Comparison of ENCODE assay signal across 8 mouse cellular contexts in the genomic region with DNA sequence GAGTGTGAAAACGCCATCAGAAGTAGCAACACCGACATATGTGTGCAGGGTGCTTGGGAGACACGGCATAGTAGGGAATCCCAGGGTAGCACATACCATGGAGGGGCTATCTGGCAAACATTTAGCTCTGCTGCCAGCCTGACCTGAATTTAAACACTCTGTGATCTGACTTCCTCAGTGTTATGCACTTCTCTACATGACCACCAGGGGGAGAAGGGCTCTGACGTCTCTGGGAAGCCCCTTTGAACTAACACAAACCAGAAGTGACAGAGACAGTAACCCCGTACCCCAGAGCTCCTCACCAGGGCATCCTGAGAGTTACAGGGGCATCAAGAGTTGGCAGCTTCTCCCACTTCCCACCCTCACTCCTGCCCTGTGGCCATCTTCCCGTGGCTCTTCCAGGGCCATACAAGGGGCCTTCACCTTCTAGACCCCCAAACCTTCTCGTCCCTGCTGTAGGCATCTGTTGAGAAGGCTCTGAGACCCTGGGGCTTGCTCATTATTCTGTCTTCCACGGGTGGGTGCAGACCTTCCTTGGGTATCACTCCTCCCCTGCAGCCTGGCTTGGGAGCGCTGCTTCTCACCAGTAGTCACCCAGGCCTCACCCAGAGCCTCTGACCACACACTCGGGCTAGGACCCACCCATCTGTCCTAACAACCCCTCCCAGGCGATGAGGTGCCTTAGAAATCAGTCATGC. TPM values are rescaled to one million over a fixed set of nuclear protein-coding genes. Genes with fewer than 3 reads are reported as not detected.
DNase-seq lines count a peak whose midpoint lies in the region; ATAC-seq and TF ChIP-seq lines count a peak whose summit lies in the region.

No protein-coding gene starts in this region.

- no peaks in the 10 kb centered on the region for H3K4me1 ChIP-seq in spleen, adult 2 months (ENCODE audit: control insufficient read depth, insufficient read depth, insufficient read length)
- no peaks in the 10 kb centered on the region; the same call in 1 of the 2 replicates for H3K4me1 ChIP-seq in forebrain, embryonic 11.5 days (replicated peaks; ENCODE audit: control insufficient read depth, insufficient read depth, low read length)
- no peaks in the 10 kb centered on the region; the same call in 1 of the 2 replicates for H3K4me1 ChIP-seq in limb, embryonic 11.5 days (ENCODE audit: control insufficient read depth, insufficient read depth, low read length)
- 0 out of 2 replicates have a peak, but pooled peaks cover 2% of the 10 kb centered on the region for H3K4me1 ChIP-seq in neural tube, embryonic 14.5 days (ENCODE audit: control insufficient read depth, insufficient read depth, low read length)

- DNase-seq in adrenal gland, postnatal 14 days: peak; percentile 65
- DNase-seq in adrenal gland, postnatal 4 days (ENCODE audit: low spot score in 2 of 2): no peak
- peak; percentile 18 to 34 for DNase-seq in spleen, adult 2 months (ENCODE audit: low read depth in 1 of 2, low spot score in 2 of 2)
- DNase-seq in spleen, adult 12 weeks (ENCODE audit: low spot score): no peak
- peak; percentile 74 for DNase-seq in forebrain, embryonic 11.5 days (ENCODE audit: low spot score)
- peak; percentile 68 for DNase-seq in limb, embryonic 11.5 days (ENCODE audit: low spot score)
- no peak for DNase-seq in right cerebral cortex, postnatal 36 days (ENCODE audit: low spot score in 2 of 2)

- no peak for TF ChIP-seq POLR2A in spleen, adult 2 months (IDR thresholded peaks at IDR 0.05; ENCODE audit: low read depth, low read length)

- no peaks in the 10 kb centered on the region for H3K9me3 ChIP-seq in forebrain, embryonic 11.5 days (ENCODE audit: control insufficient read depth, low read length)
- no peaks in the 10 kb centered on the region for H3K9me3 ChIP-seq in limb, embryonic 11.5 days (ENCODE audit: control insufficient read depth, low read length)
- no peaks in the 10 kb centered on the region for H3K9me3 ChIP-seq in neural tube, embryonic 14.5 days (ENCODE audit: control insufficient read depth, low read length)

- no peak overlapping the region for H3K9ac ChIP-seq in forebrain, embryonic 11.5 days (ENCODE audit: low read length)
- H3K9ac ChIP-seq in limb, embryonic 11.5 days (ENCODE audit: low read length): no peak overlapping the region
- H3K9ac ChIP-seq in neural tube, embryonic 14.5 days (replicated peaks; ENCODE audit: low read depth, low read length): no peak overlapping the region

- 51% methylated on average over 11 of the region's 11 CpGs for WGBS in spleen, adult 2 months
- 43% methylated on average over 11 of the region's 11 CpGs for WGBS in forebrain, embryonic 11.5 days
- 48% methylated on average over 11 of the region's 11 CpGs for WGBS in limb, embryonic 11.5 days
- 44% methylated on average over 11 of the region's 11 CpGs for WGBS in neural tube, embryonic 14.5 days

- H3K4me2 ChIP-seq in forebrain, embryonic 11.5 days (ENCODE audit: low read depth, low read length, severe bottlenecking): no peak overlapping the region
- no peak overlapping the region for H3K4me2 ChIP-seq in limb, embryonic 11.5 days (ENCODE audit: low read depth, severe bottlenecking)
- no peak overlapping the region for H3K4me2 ChIP-seq in neural tube, embryonic 14.5 days (ENCODE audit: low read depth, low read length)

- ATAC-seq in forebrain, embryonic 11.5 days (replicated peaks; ENCODE audit: low FRiP score): 0 out of 2 replicates have a peak, but pooled peaks have one; percentile 46
- no peak for ATAC-seq in limb, embryonic 11.5 days (ENCODE audit: insufficient number of reproducible peaks, low FRiP score, low TSS enrichment, low read depth)
- ATAC-seq in neural tube, embryonic 14.5 days (ENCODE audit: low read depth): peak; percentile 38; the same call in 1 of the 2 replicates

- peak; percentile 44; the same call in 1 of the 2 replicates for TF ChIP-seq CTCF in spleen, adult 2 months (IDR thresholded peaks at IDR 0.05; ENCODE audit: extremely low read depth, insufficient read depth, insufficient read length, insufficient replicate concordance)

- no peak overlapping the region for H3K27ac ChIP-seq in spleen, adult 2 months (ENCODE audit: insufficient read depth, low read length)
- no peak overlapping the region for H3K27ac ChIP-seq in forebrain, embryonic 11.5 days (ENCODE audit: low read depth, low read length)
- H3K27ac ChIP-seq in limb, embryonic 11.5 days (replicated peaks; ENCODE audit: low read depth, low read length): no peak overlapping the region
- no peak overlapping the region for H3K27ac ChIP-seq in neural tube, embryonic 14.5 days (ENCODE audit: low read depth, low read length)

- H3K4me3 ChIP-seq in spleen, adult 2 months (ENCODE audit: extremely low read depth, insufficient read depth, insufficient read length): no peak overlapping the region
- no peak overlapping the region for H3K4me3 ChIP-seq in forebrain, embryonic 11.5 days (ENCODE audit: low read depth, low read length)
- H3K4me3 ChIP-seq in limb, embryonic 11.5 days (ENCODE audit: low read depth, low read length): no peak overlapping the region
- H3K4me3 ChIP-seq in neural tube, embryonic 14.5 days (ENCODE audit: low read depth, low read length): no peak overlapping the region

- H3K36me3 ChIP-seq in spleen, adult 2 months (ENCODE audit: control insufficient read depth, insufficient read depth, low read length): no peaks in the 10 kb centered on the region
- H3K36me3 ChIP-seq in forebrain, embryonic 11.5 days (ENCODE audit: control insufficient read depth, insufficient read depth, low read length): no peaks in the 10 kb centered on the region
- H3K36me3 ChIP-seq in limb, embryonic 11.5 days (ENCODE audit: control insufficient read depth, insufficient read depth, low read length): no peaks in the 10 kb centered on the region
- H3K36me3 ChIP-seq in neural tube, embryonic 14.5 days (ENCODE audit: control insufficient read depth, insufficient read depth, low read length): no peaks in the 10 kb centered on the region

- no peaks in the 10 kb centered on the region for H3K27me3 ChIP-seq in spleen, adult 2 months (ENCODE audit: control insufficient read depth, insufficient read depth, low read length)
- no peaks in the 10 kb centered on the region for H3K27me3 ChIP-seq in forebrain, embryonic 11.5 days (ENCODE audit: control insufficient read depth, insufficient read depth, low read length)
- no peaks in the 10 kb centered on the region for H3K27me3 ChIP-seq in limb, embryonic 11.5 days (ENCODE audit: control insufficient read depth, insufficient read depth, low read length)
- H3K27me3 ChIP-seq in neural tube, embryonic 14.5 days (ENCODE audit: control insufficient read depth, insufficient read depth, low read length): no peaks in the 10 kb centered on the region

RNA-seq across cellular contexts. Expression of a gene that starts 37.3 kb away (rescaled TPM):
- not detected in 2 replicates for total RNA-seq in adrenal gland, postnatal 14 days (2021)
- total RNA-seq in adrenal gland, postnatal 4 days (2021): not detected
- not detected in 2 replicates for polyA plus RNA-seq in spleen, adult 2 months (2012; rRNA removed)
- polyA plus RNA-seq in forebrain, embryonic 11.5 days (2014; fragmentation: Nextera tagmentation; extraction: Ambion mirVana): not detected in 2 replicates
- not detected in 2 replicates for polyA plus RNA-seq in limb, embryonic 11.5 days (2014; fragmentation: Nextera tagmentation; extraction: Ambion mirVana)
- polyA plus RNA-seq in neural tube, embryonic 14.5 days (2014; fragmentation: Nextera tagmentation; extraction: Ambion mirVana): not detected in 2 replicates

Comparison
In these comparisons a context has a peak if more than half of its experiments do, and no peak if none do; other contexts are left out.
1. DNase-seq: peak in adrenal gland, postnatal 14 days (single experiment), spleen, adult 2 months (2 of 2), forebrain, embryonic 11.5 days (single experiment) and limb, embryonic 11.5 days (single experiment); none in adrenal gland, postnatal 4 days (0 of 2), spleen, adult 12 weeks (single experiment) and right cerebral cortex, postnatal 36 days (0 of 2).